Mouse (Mus musculus) forebrain, embryonic 10.5 days (tissue): ENCODE results near the gene Bdnf. TPM values are rescaled to one million over a fixed set of nuclear protein-coding genes. Genes with fewer than 3 reads are reported as not detected.

ENCODE experiments used
- DNase-seq: peaks from one replicate; pipeline ENCODE4 v3.0.0-alpha.2; 2017; ENCODE audit warnings: low spot score; ENCODE audit errors: extremely low spot score
- H3K27ac ChIP-seq: fragments of 300-500 bp; sonication (generic); 2 replicates; pipeline ENCODE4 v1.5.1; 2016; ENCODE audit warnings: mild to moderate bottlenecking
- H3K27me3 ChIP-seq: fragments of 300-500 bp; sonication (generic); 2 replicates; pipeline ENCODE4 v1.6.1; 2016; ENCODE audit warnings: mild to moderate bottlenecking; ENCODE audit not compliant: poor library complexity, severe bottlenecking
- H3K36me3 ChIP-seq: fragments of 300-500 bp; sonication (generic); replicated peaks from 2 replicates; pipeline ENCODE4 v1.6.1; 2016; ENCODE audit warnings: mild to moderate bottlenecking, moderate library complexity
- H3K4me1 ChIP-seq: fragments of 300-500 bp; sonication (generic); 2 replicates; pipeline ENCODE4 v1.6.1; 2016
- H3K4me3 ChIP-seq: fragments of 300-500 bp; sonication (generic); 2 replicates; pipeline ENCODE4 v1.5.1; 2016; ENCODE audit warnings: mild to moderate bottlenecking, moderate library complexity
- H3K9me3 ChIP-seq: fragments of 300-500 bp; sonication (generic); 2 replicates; pipeline ENCODE4 v1.6.1; 2016; ENCODE audit warnings: mild to moderate bottlenecking, moderate library complexity
- WGBS: fragments of 180-500 bp; shearing (Covaris S2); methylation state at CpG from one replicate; pipeline ENCODE4 v1.1.7; 2016; 5-methylcytosine and 5-hydroxymethylcytosine counted together
- polyA plus RNA-seq: library from polyadenylated mRNA; unstranded; fragments of >200 nt; fragmentation: Nextera tagmentation; extraction: Ambion mirVana; gene quantifications from 2 replicates; pipeline ENCODE4 v1.2.1, GENCODE M21; 2016

The Bdnf gene
- polyA plus RNA-seq, 1 experiment from 2014 or later, result 1.9 TPM

DNA sequence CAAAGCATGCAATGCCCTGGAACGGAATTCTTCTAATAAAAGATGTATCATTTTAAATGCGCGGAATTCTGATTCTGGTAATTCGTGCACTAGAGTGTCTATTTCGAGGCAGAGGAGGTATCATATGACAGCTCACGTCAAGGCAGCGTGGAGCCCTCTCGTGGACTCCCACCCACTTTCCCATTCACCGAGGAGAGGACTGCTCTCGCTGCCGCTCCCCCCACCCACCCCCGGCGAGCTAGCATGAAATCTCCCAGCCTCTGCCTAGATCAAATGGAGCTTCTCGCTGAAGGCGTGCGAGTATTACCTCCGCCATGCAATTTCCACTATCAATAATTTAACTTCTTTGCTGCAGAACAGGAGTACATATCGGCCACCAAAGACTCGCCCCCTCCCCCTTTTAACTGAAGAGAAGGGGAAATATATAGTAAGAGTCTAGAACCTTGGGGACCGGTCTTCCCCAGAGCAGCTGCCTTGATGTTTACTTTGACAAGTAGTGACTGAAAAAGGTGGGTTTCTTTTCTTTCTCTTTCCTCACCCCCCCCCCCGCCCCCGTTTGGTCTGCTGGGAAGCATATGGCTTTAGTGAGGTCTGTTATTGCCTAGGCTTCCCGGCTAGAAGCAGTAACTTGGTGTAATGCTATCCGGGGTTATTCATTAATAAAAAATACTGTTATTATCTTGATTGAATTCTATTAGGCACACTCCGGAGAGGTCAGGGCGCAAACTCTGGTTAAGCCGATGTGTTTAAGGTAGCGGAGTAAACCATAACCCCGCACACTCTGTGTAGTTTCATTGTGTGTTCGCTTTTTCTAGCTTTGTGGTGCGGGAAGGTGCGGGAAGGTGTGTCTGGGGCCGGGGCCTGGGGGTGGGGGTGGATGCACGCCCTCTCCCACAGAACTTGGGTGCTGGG, 18.0 kb downstream of the Bdnf start:
- peak overlapping the region; percentile 67 for H3K4me3 ChIP-seq
- no peaks in the 10 kb centered on the region for H3K9me3 ChIP-seq
- 3% methylated on average over 34 of the region's 34 CpGs for WGBS
- no peak for DNase-seq
- peaks cover 64% of the 10 kb centered on the region for H3K27me3 ChIP-seq
- H3K36me3 ChIP-seq, result no peaks in the 10 kb centered on the region
- peak overlapping the region; percentile 79 for H3K27ac ChIP-seq
- H3K4me1 ChIP-seq, result peaks cover 57% of the 10 kb centered on the region

DNA sequence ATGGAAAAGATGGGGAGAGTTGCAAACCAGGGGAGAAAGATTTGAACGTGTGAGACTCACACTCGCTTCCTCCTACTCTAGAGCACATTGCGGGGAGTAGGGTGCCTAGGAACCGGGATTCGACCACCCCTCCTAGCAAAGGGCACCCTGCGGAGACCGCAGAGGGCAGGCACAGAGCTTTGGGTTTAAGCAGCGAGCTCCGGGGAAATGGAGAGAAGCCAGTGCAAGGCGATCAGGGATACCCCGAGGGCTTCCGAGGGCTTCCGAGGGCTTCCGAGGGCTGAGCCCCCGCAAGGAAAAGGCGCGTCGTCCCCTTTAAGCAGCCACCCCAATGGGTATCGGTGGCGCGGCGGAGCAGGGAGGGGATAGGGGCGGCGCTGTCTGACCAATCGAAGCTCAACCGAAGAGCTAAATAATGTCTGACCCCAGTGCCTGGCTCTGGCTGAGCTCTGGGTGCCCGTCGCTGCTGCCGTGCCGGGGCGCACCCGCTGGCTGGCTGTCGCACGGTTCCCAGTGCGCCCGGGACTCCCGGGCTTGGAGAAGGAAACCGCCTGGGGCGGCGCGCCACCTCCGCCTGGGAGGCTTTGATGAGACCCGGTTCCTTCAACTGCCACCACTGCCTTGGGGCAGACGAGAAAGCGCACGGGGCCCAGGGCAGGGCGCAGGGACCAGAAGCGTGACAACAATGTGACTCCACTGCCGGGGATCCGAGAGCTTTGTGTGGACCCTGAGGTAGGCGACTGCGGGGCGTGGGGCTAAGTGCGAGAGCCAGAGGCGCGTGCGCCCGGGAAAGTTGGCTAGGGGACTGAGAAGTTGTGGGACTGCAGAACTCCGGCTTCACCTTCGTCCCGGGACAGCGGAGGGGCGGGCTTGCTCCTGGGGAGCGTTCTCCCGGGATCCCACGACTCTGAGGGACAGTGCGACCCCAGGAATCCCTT, 18.9 kb downstream of the Bdnf start:
- under 1% methylated on average over 67 of the region's 67 CpGs for WGBS
- Histone ChIP-seq H3K27me3 (peaks cover 70% of the 10 kb centered on the region), H3K4me3 (peak overlapping the region; percentile 67), H3K27ac (peak overlapping the region; percentile 79), H3K36me3 (no peaks in the 10 kb centered on the region), H3K4me1 (peaks cover 59% of the 10 kb centered on the region), H3K9me3 (no peaks in the 10 kb centered on the region)
- DNase-seq, result peak; percentile 67

DNA sequence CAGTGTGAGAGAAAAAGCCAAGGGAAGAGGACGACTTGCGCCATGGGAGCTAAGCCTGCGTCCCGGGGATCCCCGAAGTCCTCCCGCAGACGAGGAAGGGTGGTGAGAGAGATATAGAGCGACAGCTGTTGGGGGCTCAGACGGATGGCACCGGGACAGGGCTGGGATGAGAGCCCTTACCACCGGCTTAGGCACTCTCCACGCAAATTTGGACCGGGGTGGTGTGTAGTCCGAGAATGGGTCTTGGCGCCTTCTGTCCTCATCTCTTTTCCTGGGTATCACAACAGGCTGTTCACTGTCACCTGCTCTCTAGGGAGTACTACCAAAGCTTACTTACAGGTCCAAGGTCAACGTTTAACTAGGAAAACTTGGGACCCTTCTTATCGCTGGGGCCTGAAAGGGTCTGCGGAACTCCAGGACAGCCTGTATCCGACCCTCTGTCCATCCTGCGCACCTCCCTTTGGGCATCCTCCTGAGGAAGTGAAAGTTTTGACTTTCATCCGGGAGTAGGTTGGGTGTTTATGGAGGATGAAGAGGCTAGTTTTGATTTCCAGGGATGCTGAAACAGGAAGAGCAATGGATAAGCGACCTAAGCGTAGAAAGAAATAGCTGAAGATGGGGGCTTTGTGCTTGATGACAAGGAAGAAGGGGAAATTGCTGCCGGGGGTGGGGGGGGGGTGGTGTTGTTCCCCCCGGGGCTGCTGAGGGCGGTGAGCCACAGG, 19.8 kb downstream of the Bdnf start:
- H3K27me3 ChIP-seq, result peaks cover 78% of the 10 kb centered on the region
- peak overlapping the region; percentile 79 for H3K27ac ChIP-seq
- peak; percentile 30 for DNase-seq
- H3K4me1 ChIP-seq, result peaks cover 59% of the 10 kb centered on the region
- peak overlapping the region; percentile 67 for H3K4me3 ChIP-seq
- under 1% methylated on average over 26 of the region's 26 CpGs for WGBS
- H3K36me3 ChIP-seq, result no peaks in the 10 kb centered on the region
- H3K9me3 ChIP-seq, result no peaks in the 10 kb centered on the region

DNA sequence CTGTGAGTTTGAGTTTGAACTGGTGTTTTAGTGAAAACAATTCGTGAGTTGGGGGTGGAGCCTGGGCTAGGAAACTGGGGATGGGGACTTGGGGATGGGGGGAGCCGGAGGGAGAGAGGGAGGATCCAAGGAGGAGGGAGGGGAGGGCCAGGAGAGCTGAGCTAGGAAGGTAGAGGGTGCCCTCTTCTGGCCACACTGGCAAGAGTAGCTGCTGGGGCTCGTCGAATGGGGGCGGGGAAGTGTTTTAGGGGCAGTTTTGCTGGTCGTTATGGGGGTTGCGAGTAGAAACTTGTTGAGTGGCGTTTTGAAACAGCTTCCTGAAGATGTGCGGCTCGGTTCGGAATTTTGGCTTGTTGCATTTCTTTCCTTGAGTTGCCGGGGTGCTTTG, 20.3 kb downstream of the Bdnf start:
- H3K4me3 ChIP-seq, result peak overlapping the region; percentile 67
- peaks cover 59% of the 10 kb centered on the region for H3K4me1 ChIP-seq
- no peaks in the 10 kb centered on the region for H3K9me3 ChIP-seq
- H3K36me3 ChIP-seq, result no peaks in the 10 kb centered on the region
- WGBS, result under 1% methylated on average over 12 of the region's 12 CpGs
- no peak overlapping the region; the same call in 1 of the 2 replicates for H3K27ac ChIP-seq
- DNase-seq, result peak; percentile 87
- peaks cover 83% of the 10 kb centered on the region for H3K27me3 ChIP-seq

DNA sequence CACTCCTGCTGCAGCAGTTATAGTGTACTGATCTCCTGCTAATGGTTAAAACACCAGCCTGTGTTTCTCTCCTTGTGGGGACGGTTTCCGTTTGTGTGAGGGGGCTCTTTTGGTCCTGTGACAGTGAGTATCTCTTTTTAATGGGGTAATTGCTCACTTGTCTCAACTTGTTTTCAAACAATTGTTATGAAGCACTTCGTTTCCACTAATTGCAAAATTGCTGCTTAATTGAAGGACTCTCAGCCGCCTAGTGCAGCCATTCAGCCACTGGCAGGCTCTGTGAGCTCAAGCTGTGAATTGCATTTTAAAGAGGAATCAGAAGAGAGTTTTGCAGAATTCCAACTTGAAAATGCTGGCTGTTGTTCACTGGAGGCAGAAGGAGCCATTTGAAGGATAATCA, 22.7 kb downstream of the Bdnf start:
- 5% methylated on average over 4 of the region's 4 CpGs for WGBS
- Histone ChIP-seq H3K9me3 (no peaks in the 10 kb centered on the region), H3K27ac (no peak overlapping the region), H3K4me3 (peak overlapping the region; percentile 5; the same call in 1 of the 2 replicates), H3K4me1 (peaks cover 55% of the 10 kb centered on the region), H3K27me3 (peaks cover 69% of the 10 kb centered on the region), H3K36me3 (no peaks in the 10 kb centered on the region)
- no peak for DNase-seq

DNA sequence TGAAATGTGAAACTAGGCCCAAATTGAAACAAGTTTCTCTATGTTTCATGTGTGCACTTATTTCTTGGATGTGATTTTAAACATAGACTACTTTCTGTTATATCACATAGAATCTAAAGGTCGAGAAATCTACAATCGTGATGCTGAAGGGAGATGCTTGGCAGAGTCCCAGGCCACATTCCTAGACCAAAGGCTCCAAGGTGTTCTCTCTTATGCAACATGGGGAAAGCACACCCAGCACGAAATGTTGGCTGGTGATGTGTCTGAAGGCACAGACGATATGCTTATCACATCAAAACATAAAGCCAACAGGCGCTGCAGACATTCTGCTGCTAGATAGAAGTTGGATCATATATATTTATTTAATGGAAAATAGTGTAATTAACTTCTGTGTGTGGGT, 25.8 kb downstream of the Bdnf start:
- no peaks in the 10 kb centered on the region for H3K36me3 ChIP-seq

DNA sequence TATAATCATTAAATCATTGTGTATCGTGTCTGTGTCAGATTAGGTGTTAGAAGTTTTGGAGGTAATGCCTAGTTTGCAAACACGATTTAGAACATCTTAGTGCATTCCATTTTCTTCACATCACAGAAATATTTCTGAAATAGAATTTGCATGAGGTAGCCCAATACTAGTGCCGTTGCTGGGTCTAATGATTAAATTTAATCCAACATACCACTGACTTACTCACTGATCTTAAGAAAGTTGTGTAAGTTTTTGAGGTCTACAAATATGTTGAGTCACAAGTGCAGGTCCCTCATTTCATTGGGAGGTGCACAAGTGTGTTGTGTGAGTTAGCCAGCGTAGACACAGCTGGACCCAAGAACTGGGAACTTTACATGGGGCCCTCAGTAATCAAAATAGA, 29.1 kb downstream of the Bdnf start:
- DNase-seq, result no peak
- H3K27me3 ChIP-seq, result peaks cover 17% of the 10 kb centered on the region; the same call in 1 of the 2 replicates
- H3K36me3 ChIP-seq, result no peaks in the 10 kb centered on the region
- no peaks in the 10 kb centered on the region for H3K4me1 ChIP-seq
- no peak overlapping the region for H3K4me3 ChIP-seq
- H3K27ac ChIP-seq, result no peak overlapping the region
- 89% methylated on average over 4 of the region's 4 CpGs for WGBS
- H3K9me3 ChIP-seq, result no peaks in the 10 kb centered on the region

More for the DNA sequence above, 25.8 kb downstream of the Bdnf start:
- 83% methylated on average over 5 of the region's 5 CpGs for WGBS
- no peak for DNase-seq
- Histone ChIP-seq H3K9me3 (no peaks in the 10 kb centered on the region), H3K27me3 (peaks cover 39% of the 10 kb centered on the region), H3K27ac (no peak overlapping the region), H3K4me1 (peaks cover 24% of the 10 kb centered on the region), H3K4me3 (no peak overlapping the region)

DNA sequence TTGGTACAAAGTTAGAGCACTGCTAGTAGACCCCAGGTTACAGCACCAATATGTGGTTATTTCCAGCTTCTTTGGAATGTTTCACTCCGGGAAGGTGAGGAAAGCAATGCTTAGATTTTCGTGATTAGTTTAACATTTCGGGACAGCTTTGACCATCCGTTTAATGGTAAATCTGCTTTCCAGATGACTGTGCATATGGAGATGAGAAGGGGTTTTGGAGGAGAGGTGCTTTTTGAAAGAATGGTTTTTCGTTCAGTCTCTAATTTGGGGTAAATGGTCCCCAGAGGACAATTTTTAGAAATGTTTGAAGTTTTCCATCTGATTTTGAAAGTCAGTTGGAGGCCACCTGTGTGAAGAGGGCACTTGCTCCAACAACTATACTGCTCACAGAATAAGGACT, 29.6 kb downstream of the Bdnf start:
- H3K4me3 ChIP-seq, result no peak overlapping the region
- H3K4me1 ChIP-seq, result no peaks in the 10 kb centered on the region
- H3K27ac ChIP-seq, result no peak overlapping the region
- no peaks in the 10 kb centered on the region for H3K36me3 ChIP-seq
- H3K9me3 ChIP-seq, result no peaks in the 10 kb centered on the region
- 88% methylated on average over 5 of the region's 5 CpGs for WGBS
- no peak for DNase-seq
- peaks cover 12% of the 10 kb centered on the region; the same call in 1 of the 2 replicates for H3K27me3 ChIP-seq

DNA sequence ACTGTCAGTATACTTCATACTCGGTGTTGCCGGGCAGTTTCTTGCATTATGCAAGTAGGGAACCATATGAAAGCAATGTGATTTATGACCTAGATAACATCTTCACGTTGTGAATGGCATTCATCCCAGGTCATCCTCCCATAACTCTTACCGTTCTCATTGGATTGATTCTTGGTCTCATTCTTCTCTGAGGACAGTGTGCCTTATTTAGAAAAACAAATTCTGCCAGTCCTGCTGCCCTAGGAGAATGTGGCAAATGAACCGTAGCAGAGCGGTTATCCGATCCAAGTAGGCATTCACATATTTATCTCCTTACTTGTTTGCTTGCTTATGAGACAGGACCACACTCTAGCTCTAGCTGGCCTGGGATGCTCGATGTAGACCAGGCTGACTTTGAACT, 32.0 kb downstream of the Bdnf start:
- Histone ChIP-seq H3K27ac (no peak overlapping the region), H3K4me3 (no peak overlapping the region), H3K9me3 (no peaks in the 10 kb centered on the region), H3K36me3 (no peaks in the 10 kb centered on the region), H3K27me3 (no peaks in the 10 kb centered on the region), H3K4me1 (no peaks in the 10 kb centered on the region)
- 85% methylated on average over 8 of the region's 8 CpGs for WGBS
- no peak for DNase-seq

DNA sequence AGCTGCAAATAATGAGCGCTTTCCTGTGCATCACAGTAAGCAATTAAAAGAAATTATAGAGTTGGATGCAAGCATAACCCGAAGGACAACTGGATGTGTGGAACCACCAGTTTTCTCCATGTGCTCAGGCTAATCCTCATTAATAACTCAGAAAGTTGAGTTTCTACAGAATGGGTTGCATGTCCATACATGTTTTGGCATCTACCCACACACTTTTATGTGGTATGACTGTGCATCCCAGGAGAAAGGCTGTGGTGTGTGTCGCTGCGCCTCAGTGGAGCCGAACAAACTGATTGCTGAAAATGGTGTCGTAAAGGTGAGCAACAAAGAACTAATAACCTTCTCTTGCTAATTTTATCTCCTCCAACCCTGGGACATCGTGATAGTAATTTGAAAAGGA, 34.8 kb downstream of the Bdnf start:
- Histone ChIP-seq H3K9me3 (no peaks in the 10 kb centered on the region), H3K4me3 (no peak overlapping the region), H3K36me3 (no peaks in the 10 kb centered on the region), H3K4me1 (no peaks in the 10 kb centered on the region), H3K27me3 (no peaks in the 10 kb centered on the region), H3K27ac (no peak overlapping the region)
- 93% methylated on average over 7 of the region's 7 CpGs for WGBS
- no peak for DNase-seq

DNA sequence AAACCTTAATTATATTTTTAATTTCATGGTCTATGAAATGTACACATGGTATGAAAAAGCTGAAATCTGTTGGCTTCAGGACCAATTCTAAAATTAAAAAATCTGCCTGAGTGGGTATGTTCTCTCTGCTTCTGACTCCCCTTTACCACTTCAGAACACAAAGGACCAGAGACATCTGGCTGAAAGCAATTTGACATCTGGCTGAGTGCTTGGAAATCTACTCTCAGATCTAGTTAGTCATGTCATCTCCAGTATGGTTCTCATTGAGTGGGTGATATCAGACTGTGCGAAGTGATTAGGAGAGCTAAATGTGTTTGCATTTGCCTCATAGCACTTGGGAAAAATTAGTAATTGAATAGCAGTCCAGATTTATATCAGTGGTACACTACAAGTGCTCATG, 36.5 kb downstream of the Bdnf start:
- DNase-seq, result no peak
- no peaks in the 10 kb centered on the region for H3K27me3 ChIP-seq
- no peaks in the 10 kb centered on the region for H3K36me3 ChIP-seq
- WGBS, result 93% methylated on average over 1 of the region's 1 CpGs
- H3K9me3 ChIP-seq, result no peaks in the 10 kb centered on the region
- H3K27ac ChIP-seq, result no peak overlapping the region
- H3K4me3 ChIP-seq, result no peak overlapping the region
- no peaks in the 10 kb centered on the region for H3K4me1 ChIP-seq

DNA sequence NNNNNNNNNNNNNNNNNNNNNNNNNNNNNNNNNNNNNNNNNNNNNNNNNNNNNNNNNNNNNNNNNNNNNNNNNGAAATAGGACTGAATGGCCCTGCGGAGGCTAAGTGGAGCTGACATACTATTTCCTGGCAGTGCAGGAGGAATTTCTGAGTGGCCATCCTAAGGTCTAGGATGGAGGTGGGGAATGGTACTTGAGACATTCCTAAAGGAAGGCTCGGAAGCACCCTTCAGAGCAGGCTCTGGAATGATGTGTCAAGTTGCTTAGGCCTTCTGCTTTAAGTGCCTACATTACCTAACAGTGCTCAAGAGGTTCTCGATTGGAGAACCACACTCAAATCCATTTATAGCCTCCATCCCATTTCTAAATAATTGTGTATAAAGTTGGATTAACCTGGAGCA, 50.8 kb downstream of the Bdnf start:
- H3K36me3 ChIP-seq, result peaks cover 8% of the 10 kb centered on the region

More for the DNA sequence above, 50.8 kb downstream of the Bdnf start:
- DNase-seq, result no peak
- Histone ChIP-seq H3K27me3 (no peaks in the 10 kb centered on the region), H3K27ac (no peak overlapping the region), H3K9me3 (no peaks in the 10 kb centered on the region), H3K4me3 (no peak overlapping the region), H3K4me1 (no peaks in the 10 kb centered on the region)
- 88% methylated on average over 3 of the region's 3 CpGs for WGBS
